Mouse (Mus musculus): Measurements from ENCODE around the gene Grem1.

GRCm38 (mm10) chr2:113805765-113806164 is 47.3 kb upstream of the Grem1 start:
- TF ChIP-seq CTCF (IDR thresholded peaks at IDR 0.05; ENCODE audit: low read depth) (no peak), EP300 (IDR thresholded peaks at IDR 0.05; ENCODE audit: low read depth) (no peak)
